Mouse (Mus musculus) retina, embryonic 14.5 days (tissue): ENCODE results near the gene Ptprg.
A peak's percentile ranks its signal among the peaks of the same experiment; 100 is the strongest.

ENCODE experiments used
- DNase-seq: peaks from one replicate; pipeline ENCODE4 v3.0.0-alpha.2; 2015; ENCODE audit warnings: low spot score

Gene Ptprg

GRCm38 (mm10) chr14:11565283-11565682 is 12.0 kb downstream of the Ptprg start:
- DNase-seq, result no peak

GRCm38 (mm10) chr14:11569734-11570133 is 16.4 kb downstream of the Ptprg start:
- no peak for DNase-seq

- DNase-seq, result no peak
Measured at GRCm38 (mm10) chr14:11571766-11572394, 18.5 kb downstream of the Ptprg start.

GRCm38 (mm10) chr14:11572395-11572784 is 19.1 kb downstream of the Ptprg start:
- DNase-seq, result no peak

GRCm38 (mm10) chr14:11573710-11574109 is 20.4 kb downstream of the Ptprg start:
- DNase-seq, result no peak

- DNase-seq, result peak; percentile 46
Measured at GRCm38 (mm10) chr14:11577276-11577909, 24.1 kb downstream of the Ptprg start.

GRCm38 (mm10) chr14:11577910-11578309 is 24.6 kb downstream of the Ptprg start:
- no peak for DNase-seq

- DNase-seq, result peak; percentile 22
Measured at GRCm38 (mm10) chr14:11578492-11578967, 25.2 kb downstream of the Ptprg start.

GRCm38 (mm10) chr14:11579950-11580349 is 26.6 kb downstream of the Ptprg start:
- no peak for DNase-seq

- no peak for DNase-seq
Measured at GRCm38 (mm10) chr14:11584263-11584662, 30.9 kb downstream of the Ptprg start.

- DNase-seq, result no peak
Measured at GRCm38 (mm10) chr14:11584929-11585633, 31.7 kb downstream of the Ptprg start.

- DNase-seq, result no peak
Measured at GRCm38 (mm10) chr14:11590387-11590786, 37.1 kb downstream of the Ptprg start.

GRCm38 (mm10) chr14:11592650-11593049 is 39.3 kb downstream of the Ptprg start:
- DNase-seq, result no peak

- no peak for DNase-seq
Measured at GRCm38 (mm10) chr14:11594336-11594735, 41.0 kb downstream of the Ptprg start.

GRCm38 (mm10) chr14:11604133-11604865 is 51.0 kb downstream of the Ptprg start:
- DNase-seq, result no peak

- no peak for DNase-seq
Measured at GRCm38 (mm10) chr14:11608366-11608765, 55.0 kb downstream of the Ptprg start.

- DNase-seq, result no peak
Measured at GRCm38 (mm10) chr14:11609857-11610582, 56.7 kb downstream of the Ptprg start.

- no peak for DNase-seq
Measured at GRCm38 (mm10) chr14:11612426-11612825, 59.1 kb downstream of the Ptprg start.

GRCm38 (mm10) chr14:11613146-11613545 is 59.8 kb downstream of the Ptprg start:
- DNase-seq, result no peak

GRCm38 (mm10) chr14:11615697-11616096 is 62.4 kb downstream of the Ptprg start:
- DNase-seq, result no peak

- DNase-seq, result no peak
Measured at GRCm38 (mm10) chr14:11617362-11617761, 64.0 kb downstream of the Ptprg start.
